Mouse (Mus musculus): ENCODE results near the gene Lrp1.

Lrp1 gene

GRCm38 (mm10) chr10:127616261-127616679 lies 4.7 kb downstream of the Lrp1 start:
- DNase-seq (ENCODE audit: low read depth in 1 of 2, low spot score in 2 of 2), result no peak

GRCm38 (mm10) chr10:127615591-127615990 lies 5.4 kb downstream of the Lrp1 start:
- no peak for DNase-seq (ENCODE audit: low read depth in 1 of 2, low spot score in 2 of 2)

- DNase-seq (ENCODE audit: low read depth in 1 of 2, low spot score in 2 of 2), result no peak
Observed at GRCm38 (mm10) chr10:127615034-127615374, 5.9 kb downstream of the Lrp1 start.

GRCm38 (mm10) chr10:127614236-127615033 lies 6.5 kb downstream of the Lrp1 start:
- no peak for DNase-seq (ENCODE audit: low read depth in 1 of 2, low spot score in 2 of 2)

- DNase-seq (ENCODE audit: low read depth in 1 of 2, low spot score in 2 of 2), result no peak
Observed at GRCm38 (mm10) chr10:127612079-127612775, 8.7 kb downstream of the Lrp1 start.

- no peak for DNase-seq (ENCODE audit: low read depth in 1 of 2, low spot score in 2 of 2)
Observed at GRCm38 (mm10) chr10:127610066-127610415, 10.9 kb downstream of the Lrp1 start.

- DNase-seq (ENCODE audit: low read depth in 1 of 2, low spot score in 2 of 2), result no peak
Observed at GRCm38 (mm10) chr10:127609415-127610065, 11.4 kb downstream of the Lrp1 start.

GRCm38 (mm10) chr10:127607059-127607458 lies 13.9 kb downstream of the Lrp1 start:
- DNase-seq (ENCODE audit: low read depth in 1 of 2, low spot score in 2 of 2), result no peak

GRCm38 (mm10) chr10:127605756-127606155 lies 15.2 kb downstream of the Lrp1 start:
- no peak for DNase-seq (ENCODE audit: low read depth in 1 of 2, low spot score in 2 of 2)

- DNase-seq (ENCODE audit: low read depth in 1 of 2, low spot score in 2 of 2), result no peak
Observed at GRCm38 (mm10) chr10:127605251-127605547, 15.7 kb downstream of the Lrp1 start.

- DNase-seq (ENCODE audit: low read depth in 1 of 2, low spot score in 2 of 2), result peak; percentile 71 to 77
Observed at GRCm38 (mm10) chr10:127604465-127605250, 16.3 kb downstream of the Lrp1 start.

- peak in 1 of 2 experiments; percentile 48 for DNase-seq (ENCODE audit: low read depth in 1 of 2, low spot score in 2 of 2)
Observed at GRCm38 (mm10) chr10:127603437-127604371, 17.2 kb downstream of the Lrp1 start.

- DNase-seq (ENCODE audit: low read depth in 1 of 2, low spot score in 2 of 2), result no peak
Observed at GRCm38 (mm10) chr10:127602194-127602593, 18.8 kb downstream of the Lrp1 start.

- no peak for DNase-seq (ENCODE audit: low read depth in 1 of 2, low spot score in 2 of 2)
Observed at GRCm38 (mm10) chr10:127599779-127600541, 21.0 kb downstream of the Lrp1 start.

GRCm38 (mm10) chr10:127599252-127599651 lies 21.7 kb downstream of the Lrp1 start:
- no peak for DNase-seq (ENCODE audit: low read depth in 1 of 2, low spot score in 2 of 2)

- DNase-seq (ENCODE audit: low read depth in 1 of 2, low spot score in 2 of 2), result no peak
Observed at GRCm38 (mm10) chr10:127598607-127599006, 22.3 kb downstream of the Lrp1 start.

GRCm38 (mm10) chr10:127597311-127597901 lies 23.5 kb downstream of the Lrp1 start:
- DNase-seq (ENCODE audit: low read depth in 1 of 2, low spot score in 2 of 2), result peak; percentile 75 to 76

GRCm38 (mm10) chr10:127596321-127596941 lies 24.5 kb downstream of the Lrp1 start:
- DNase-seq (ENCODE audit: low read depth in 1 of 2, low spot score in 2 of 2), result peak; percentile 74 to 78

Measured in monocyte, adult 2 months (primary cell).